Mouse (Mus musculus) hindbrain, embryonic 11.5 days (tissue): Measurements from ENCODE around the gene C5ar2. TPM values are rescaled to one million over a fixed set of nuclear protein-coding genes. Genes with fewer than 3 reads are reported as not detected.

Experiments used
- ATAC-seq: fragments of 200-750 bp; cut with Nextera tagmentation; 2 replicates; pipeline ENCODE4 v1.8.0; 2017; ENCODE audit warnings: mild to moderate bottlenecking, moderate TSS enrichment, moderate library complexity; ENCODE audit not compliant: low FRiP score
- DNase-seq: peaks from one replicate; pipeline ENCODE4 v3.0.0-alpha.2; 2015; ENCODE audit warnings: low spot score
- H3K27ac ChIP-seq: fragments of 300-500 bp; sonication (generic); 2 replicates; pipeline ENCODE4 v1.5.1; 2014; ENCODE audit warnings: mild to moderate bottlenecking, low read depth, low read length
- H3K27me3 ChIP-seq: fragments of 300-500 bp; sonication (generic); 2 replicates; pipeline ENCODE4 v1.6.1; 2014; ENCODE audit warnings: mild to moderate bottlenecking, low read length, moderate library complexity, mixed read lengths; ENCODE audit not compliant: control insufficient read depth, insufficient read depth
- H3K36me3 ChIP-seq: fragments of 300-500 bp; sonication (generic); 2 replicates; pipeline ENCODE4 v1.6.1; 2014; ENCODE audit warnings: mild to moderate bottlenecking, low read length, moderate library complexity, mixed read lengths; ENCODE audit not compliant: control insufficient read depth, insufficient read depth
- H3K4me1 ChIP-seq: fragments of 300-500 bp; sonication (generic); replicated peaks from 2 replicates; pipeline ENCODE4 v1.6.1; 2014; ENCODE audit warnings: low read length, mixed read lengths; ENCODE audit not compliant: control insufficient read depth, insufficient read depth
- H3K4me2 ChIP-seq: fragments of 300-500 bp; sonication (generic); replicated peaks from 2 replicates; pipeline ENCODE4 v1.6.1; 2014; ENCODE audit warnings: mild to moderate bottlenecking, low read depth, low read length
- H3K4me3 ChIP-seq: fragments of 300-500 bp; sonication (generic); 2 replicates; pipeline ENCODE4 v1.5.1; 2014; ENCODE audit warnings: low read depth, low read length
- H3K9ac ChIP-seq: fragments of 300-500 bp; sonication (generic); 2 replicates; pipeline ENCODE4 v1.6.1; 2014; ENCODE audit warnings: low read depth, low read length
- H3K9me3 ChIP-seq: fragments of 300-500 bp; sonication (generic); 2 replicates; pipeline ENCODE4 v1.6.1; 2016; ENCODE audit warnings: low read length; ENCODE audit not compliant: control insufficient read depth
- WGBS: fragments of 180-500 bp; shearing (Covaris S2); extraction: QIAGEN DNeasy Blood & Tissue Kit; methylation state at CpG from one replicate; pipeline ENCODE4 v1.1.7; 2014; 5-methylcytosine and 5-hydroxymethylcytosine counted together
- polyA plus RNA-seq: library from polyadenylated mRNA; unstranded; fragments of >200 nt; fragmentation: Nextera tagmentation; extraction: Ambion mirVana; gene quantifications from 2 replicates; pipeline ENCODE4 v1.2.1, GENCODE M21; 2014

Gene C5ar2
- polyA plus RNA-seq, 1 experiment from 2014 or later: 0.11 TPM

GRCm38 (mm10) chr7:16242198-16242597 is 1.8 kb downstream of the C5ar2 start:
- Histone ChIP-seq H3K9me3 (no peaks in the 10 kb centered on the region), H3K4me3 (no peak overlapping the region), H3K36me3 (no peaks in the 10 kb centered on the region), H3K4me1 (no peaks in the 10 kb centered on the region), H3K27ac (no peak overlapping the region), H3K27me3 (no peaks in the 10 kb centered on the region), H3K9ac (no peak overlapping the region), H3K4me2 (no peak overlapping the region)
- ATAC-seq (no peak), DNase-seq (no peak)
- 89% methylated on average over 6 of the region's 6 CpGs for WGBS

DNA sequence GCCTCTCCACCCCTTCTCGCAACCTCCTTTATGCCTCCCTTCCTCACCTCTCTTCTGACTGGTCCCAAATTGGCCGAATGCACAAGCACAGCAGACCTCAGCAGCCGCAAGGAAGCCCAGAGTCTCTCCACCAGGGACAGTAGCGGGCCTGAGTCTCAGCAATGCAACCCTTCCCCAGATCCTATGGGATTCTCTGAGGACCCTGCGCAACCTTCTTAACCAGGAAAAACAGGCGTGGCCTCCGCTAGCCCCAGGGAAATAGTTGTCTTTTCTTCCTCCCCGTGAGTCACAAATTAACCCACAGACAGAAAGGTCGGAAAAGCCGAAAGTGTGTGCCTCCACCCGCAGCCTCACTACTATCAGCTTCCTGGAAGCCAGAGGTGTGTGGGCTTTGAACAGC is 2.2 kb downstream of the C5ar2 start:
- H3K27me3 ChIP-seq: no peaks in the 10 kb centered on the region
- no peak overlapping the region for H3K9ac ChIP-seq
- ATAC-seq (no peak), DNase-seq (no peak)
- no peaks in the 10 kb centered on the region for H3K36me3 ChIP-seq
- no peak overlapping the region for H3K27ac ChIP-seq
- no peak overlapping the region for H3K4me3 ChIP-seq
- no peaks in the 10 kb centered on the region for H3K9me3 ChIP-seq
- H3K4me1 ChIP-seq: no peaks in the 10 kb centered on the region
- no peak overlapping the region for H3K4me2 ChIP-seq
- 67% methylated on average over 11 of the region's 11 CpGs for WGBS

- Histone ChIP-seq H3K4me3 (no peak overlapping the region), H3K27ac (no peak overlapping the region), H3K27me3 (no peaks in the 10 kb centered on the region), H3K4me1 (no peaks in the 10 kb centered on the region), H3K36me3 (no peaks in the 10 kb centered on the region), H3K4me2 (no peak overlapping the region), H3K9ac (no peak overlapping the region), H3K9me3 (no peaks in the 10 kb centered on the region)
- no peak for DNase-seq
- ATAC-seq: no peak
- 93% methylated on average over 1 of the region's 1 CpGs for WGBS
Measured at GRCm38 (mm10) chr7:16240978-16241303, 3.0 kb downstream of the C5ar2 start.

- Histone ChIP-seq H3K27me3 (no peaks in the 10 kb centered on the region), H3K9ac (no peak overlapping the region), H3K4me2 (no peak overlapping the region), H3K36me3 (no peaks in the 10 kb centered on the region), H3K9me3 (no peaks in the 10 kb centered on the region), H3K4me1 (no peaks in the 10 kb centered on the region), H3K4me3 (no peak overlapping the region), H3K27ac (no peak overlapping the region)
- 78% methylated on average over 7 of the region's 7 CpGs for WGBS
- ATAC-seq (no peak), DNase-seq (no peak)
Measured at GRCm38 (mm10) chr7:16240281-16240977, 3.5 kb downstream of the C5ar2 start.

DNA sequence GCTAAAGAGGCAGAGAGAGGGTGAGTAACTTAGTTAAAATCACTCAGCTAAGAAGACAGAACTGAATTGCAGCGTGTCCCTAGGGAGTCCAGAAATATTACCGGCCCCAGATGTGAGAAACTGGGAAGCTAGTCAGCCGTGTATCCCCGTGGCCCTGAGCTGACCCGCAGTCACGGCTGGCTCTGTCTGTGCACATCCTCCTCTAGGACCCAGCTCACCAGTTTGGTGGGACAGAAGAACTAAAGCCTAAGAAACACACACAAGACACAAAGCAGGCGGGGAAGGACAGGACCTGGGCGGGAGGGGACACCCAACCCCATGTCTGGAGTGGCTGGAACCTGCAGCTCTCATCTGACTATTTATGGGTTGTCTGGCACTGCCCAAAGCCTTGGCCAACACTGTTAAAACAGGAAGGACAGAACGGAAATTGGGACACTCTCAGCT is 4.4 kb downstream of the C5ar2 start:
- ATAC-seq (no peak), DNase-seq (no peak)
- Histone ChIP-seq H3K9me3 (no peaks in the 10 kb centered on the region), H3K27ac (no peak overlapping the region), H3K4me2 (no peak overlapping the region), H3K4me3 (no peak overlapping the region), H3K27me3 (no peaks in the 10 kb centered on the region), H3K9ac (no peak overlapping the region), H3K36me3 (no peaks in the 10 kb centered on the region), H3K4me1 (no peaks in the 10 kb centered on the region)
- 58% methylated on average over 9 of the region's 9 CpGs for WGBS

DNA sequence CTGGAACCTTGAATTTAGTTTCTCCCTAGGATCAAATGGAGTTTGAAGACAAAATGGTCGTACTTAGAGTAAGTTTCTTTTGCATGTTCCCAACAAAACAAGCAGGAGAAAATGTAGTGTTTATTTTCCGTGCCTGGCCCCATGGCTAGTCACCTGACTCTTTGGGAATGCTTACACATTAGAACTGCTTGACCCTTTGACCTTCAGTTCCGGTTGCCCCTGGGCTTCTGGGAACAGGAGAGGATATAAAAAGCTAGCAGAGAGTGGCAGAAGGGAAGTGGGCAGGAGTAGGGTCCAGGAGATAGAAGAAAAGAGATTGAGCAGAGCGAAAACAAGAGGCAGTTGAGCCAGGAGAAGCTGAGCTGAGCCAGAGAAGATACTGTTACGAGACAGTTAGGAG is 14.1 kb downstream of the C5ar2 start:
- H3K4me1 ChIP-seq: no peaks in the 10 kb centered on the region
- no peaks in the 10 kb centered on the region for H3K27me3 ChIP-seq
- H3K36me3 ChIP-seq: no peaks in the 10 kb centered on the region
- no peak overlapping the region for H3K4me2 ChIP-seq
- H3K4me3 ChIP-seq: no peak overlapping the region
- no peaks in the 10 kb centered on the region; the same call in 1 of the 2 replicates for H3K9me3 ChIP-seq
- 44% methylated on average over 5 of the region's 5 CpGs for WGBS
- no peak overlapping the region for H3K9ac ChIP-seq
- peak; percentile 25 for DNase-seq
- no peak for ATAC-seq
- no peak overlapping the region for H3K27ac ChIP-seq

DNA sequence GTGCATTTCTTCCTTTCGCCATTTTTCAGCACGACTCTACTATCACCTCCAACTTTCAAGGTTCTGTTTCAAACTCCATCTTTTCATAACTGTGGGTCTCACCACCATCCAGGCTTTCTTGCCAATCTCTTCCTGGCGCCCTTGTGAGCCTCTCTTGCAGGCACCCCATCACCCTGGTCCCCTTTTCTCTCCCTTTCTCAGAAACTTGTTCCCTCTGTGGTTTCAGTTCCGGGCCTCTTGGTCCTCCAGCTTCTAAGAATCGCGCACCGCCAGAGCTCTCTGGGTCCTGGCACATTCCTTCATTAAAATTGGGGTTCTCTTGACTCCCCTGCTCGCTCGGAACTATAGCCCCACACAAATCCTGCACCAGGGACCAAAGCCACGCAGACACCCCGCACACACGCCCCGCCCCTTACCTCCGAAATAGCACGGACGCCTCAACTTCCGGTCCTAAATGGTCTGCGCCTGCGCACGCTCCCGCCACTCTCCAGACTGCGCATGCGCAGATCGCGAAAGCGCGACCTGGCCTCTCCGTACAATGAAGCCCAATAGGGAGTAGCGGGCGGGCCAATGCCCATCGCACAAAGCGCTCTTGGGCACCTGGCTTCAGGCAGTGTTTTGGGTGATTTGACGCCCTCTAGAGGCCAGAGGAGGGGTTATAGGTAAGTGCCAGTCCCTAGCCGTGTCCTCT is 22.2 kb downstream of the C5ar2 start, which contains the start of gene Dhx34:
Gene Dhx34, minus strand, starts transcription at position 456 of the 691 bp plus-strand sequence.
- H3K4me1 ChIP-seq: 0 out of 2 replicates have a peak, but pooled peaks cover 5% of the 10 kb centered on the region

DNA sequence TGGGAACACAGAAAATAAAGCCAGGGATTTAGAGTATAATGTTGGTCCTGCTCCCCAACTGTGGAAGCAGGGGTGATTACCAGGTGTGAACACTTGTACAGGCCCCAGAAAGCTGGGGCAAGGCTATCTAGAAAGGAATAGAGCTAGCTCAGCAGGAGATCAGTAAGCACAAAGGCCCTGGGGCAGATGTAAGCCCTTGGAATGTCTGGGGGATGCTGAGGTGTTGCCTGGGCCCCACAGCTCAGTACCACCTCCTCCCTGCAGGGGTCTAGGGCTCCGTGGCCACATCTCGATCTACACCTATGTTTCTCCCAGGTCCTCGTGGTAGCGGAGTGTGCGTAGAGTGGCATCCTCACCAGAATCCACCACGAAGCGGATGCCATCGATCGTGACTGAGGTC is 30.0 kb downstream of the C5ar2 start:
- DNase-seq (no peak), ATAC-seq (no peak)
- Histone ChIP-seq H3K4me2 (no peak overlapping the region), H3K4me3 (no peak overlapping the region), H3K36me3 (0 out of 2 replicates have a peak, but pooled peaks cover 2% of the 10 kb centered on the region), H3K27ac (no peak overlapping the region), H3K27me3 (no peaks in the 10 kb centered on the region), H3K9ac (no peak overlapping the region), H3K9me3 (no peaks in the 10 kb centered on the region), H3K4me1 (no peaks in the 10 kb centered on the region)
- 96% methylated on average over 9 of the region's 9 CpGs for WGBS

More for the DNA sequence above, 22.2 kb downstream of the C5ar2 start, which contains the start of gene Dhx34:
- H3K9ac ChIP-seq: peak within 1 kb of the TSS; percentile 88
- H3K4me2 ChIP-seq: peak within 1 kb of the TSS; percentile 85
- no peaks in the 10 kb centered on the region for H3K36me3 ChIP-seq
- peak within 1 kb of the TSS; percentile 69 for H3K4me3 ChIP-seq
- H3K27me3 ChIP-seq: no peaks in the 10 kb centered on the region
- no peaks in the 10 kb centered on the region for H3K9me3 ChIP-seq
- ATAC-seq: peak; percentile 97
- peak within 1 kb of the TSS; percentile 24; the same call in 1 of the 2 replicates for H3K27ac ChIP-seq
- DNase-seq: peak; percentile 99
- 1% methylated on average over 34 of the region's 34 CpGs for WGBS

GRCm38 (mm10) chr7:16213196-16213595 is 30.8 kb downstream of the C5ar2 start:
- 93% methylated on average over 6 of the region's 6 CpGs for WGBS
- Histone ChIP-seq H3K36me3 (0 out of 2 replicates have a peak, but pooled peaks cover 2% of the 10 kb centered on the region), H3K9me3 (no peaks in the 10 kb centered on the region), H3K27ac (no peak overlapping the region), H3K9ac (no peak overlapping the region), H3K4me3 (no peak overlapping the region), H3K4me1 (no peaks in the 10 kb centered on the region), H3K27me3 (no peaks in the 10 kb centered on the region), H3K4me2 (no peak overlapping the region)
- DNase-seq: no peak
- no peak for ATAC-seq
